Mouse (Mus musculus) megakaryocyte, embryonic 14.5 days (primary cell): Measurements from ENCODE around the gene C1d. TPM values are rescaled to one million over a fixed set of nuclear protein-coding genes. Genes with fewer than 3 reads are reported as not detected.
"Not testable (repeated sequence)": the region's sequence is repeated elsewhere in the genome, so short reads cannot be mapped to it uniquely, and the experiment has no call there.

Source experiments
- H3K27me3 ChIP-seq: replicated peaks from 2 replicates; pipeline ENCODE3; 2012; ENCODE audit warnings: inconsistent platforms
- H3K36me3 ChIP-seq: replicated peaks from 2 replicates; pipeline ENCODE3; 2012; ENCODE audit warnings: low read length, inconsistent platforms, mixed read lengths
- H3K4me1 ChIP-seq: 2 replicates; pipeline ENCODE4 v1.6.1; 2012; ENCODE audit warnings: inconsistent platforms
- H3K4me3 ChIP-seq: replicated peaks from 2 replicates; pipeline ENCODE3; 2012; ENCODE audit warnings: moderate library complexity, mild to moderate bottlenecking, inconsistent platforms
- H3K9me3 ChIP-seq: 2 replicates; pipeline ENCODE4 v1.6.1; 2012; ENCODE audit warnings: inconsistent platforms
- FLI1 ChIP-seq: IDR thresholded peaks from 2 replicates; pipeline ENCODE4 v1.6.1; 2012; ENCODE audit warnings: low read length, inconsistent platforms, mixed read lengths
- GATA1 ChIP-seq: IDR thresholded peaks from 3 replicates; pipeline ENCODE4 v1.6.1; 2012; ENCODE audit warnings: mixed read lengths, low read length, inconsistent platforms, borderline replicate concordance
- polyA plus RNA-seq: library from polyadenylated mRNA; stranded (reverse); fragments of >175 nt; gene quantifications from 2 replicates; pipeline ENCODE4 v1.2.3, GENCODE M21; 2012; ENCODE audit warnings: low replicate concordance; ENCODE audit not compliant: insufficient read depth

C1d gene
- 2.2 TPM in 1 of 2 replicates, not detected in the other for polyA plus RNA-seq

- peaks cover 29% of the 10 kb centered on the region for H3K4me1 ChIP-seq
- peak within 1 kb of the TSS; percentile 95 for H3K4me3 ChIP-seq
- peaks cover 8% of the 10 kb centered on the region for H3K36me3 ChIP-seq
- TF ChIP-seq GATA1, result no peak
- TF ChIP-seq FLI1, result no peak
- H3K27me3 ChIP-seq, result no peaks in the 10 kb centered on the region
- H3K9me3 ChIP-seq, result no peaks in the 10 kb centered on the region
Measured at GRCm38 (mm10) chr11:17257443-17257842, at the start of gene C1d. Gene C1d (plus strand): TSS chr11:17257579.

- peaks cover 47% of the 10 kb centered on the region for H3K4me1 ChIP-seq
- peaks cover 43% of the 10 kb centered on the region for H3K36me3 ChIP-seq
- no peaks in the 10 kb centered on the region for H3K9me3 ChIP-seq
- H3K4me3 ChIP-seq, result peak within 1 kb of the TSS; percentile 97
- H3K27me3 ChIP-seq, result no peaks in the 10 kb centered on the region
- no peak for TF ChIP-seq GATA1
- TF ChIP-seq FLI1, result no peak
Measured at GRCm38 (mm10) chr11:17211258-17212140, 45.9 kb upstream of the C1d start, which contains the start of gene Pno1. Gene Pno1 (minus strand): TSS chr11:17211568.

GRCm38 (mm10) chr11:17212141-17212495, 45.3 kb upstream of the C1d start:
- no peak for TF ChIP-seq GATA1
- no peak for TF ChIP-seq FLI1
- Histone ChIP-seq H3K27me3 (no peaks in the 10 kb centered on the region), H3K4me3 (peak overlapping the region; percentile 97), H3K4me1 (peaks cover 48% of the 10 kb centered on the region), H3K9me3 (no peaks in the 10 kb centered on the region), H3K36me3 (peaks cover 39% of the 10 kb centered on the region)

GRCm38 (mm10) chr11:17212903-17213509, 44.4 kb upstream of the C1d start:
- Histone ChIP-seq H3K4me3 (peak overlapping the region; percentile 97), H3K27me3 (no peaks in the 10 kb centered on the region), H3K9me3 (no peaks in the 10 kb centered on the region), H3K4me1 (peaks cover 48% of the 10 kb centered on the region), H3K36me3 (peaks cover 33% of the 10 kb centered on the region)
- no peak for TF ChIP-seq FLI1
- TF ChIP-seq GATA1, result no peak

- Histone ChIP-seq H3K4me1 (peaks cover 38% of the 10 kb centered on the region), H3K9me3 (no peaks in the 10 kb centered on the region), H3K27me3 (no peaks in the 10 kb centered on the region), H3K4me3 (no peak overlapping the region), H3K36me3 (peaks cover 34% of the 10 kb centered on the region)
- TF ChIP-seq GATA1 (no peak), FLI1 (no peak)
Measured at GRCm38 (mm10) chr11:17215475-17215874, 41.9 kb upstream of the C1d start.

DNA sequence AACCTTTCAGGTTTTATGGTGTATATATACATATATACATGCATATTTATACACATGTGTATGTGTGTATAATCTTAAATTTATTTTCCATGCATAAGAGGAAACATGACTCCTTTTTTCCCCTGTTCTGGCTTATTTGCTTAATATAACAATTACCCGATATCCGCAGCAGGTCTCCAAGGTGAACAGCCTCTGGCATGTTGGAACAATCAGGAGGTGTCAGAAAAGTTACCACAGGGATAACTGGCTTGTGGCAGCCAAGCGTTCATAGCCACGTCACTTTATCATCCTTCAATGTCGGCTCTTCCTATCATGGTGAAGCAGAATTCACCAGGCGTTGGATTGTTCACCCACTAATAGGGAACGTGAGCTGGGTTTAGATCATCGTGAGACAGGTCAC, 36.3 kb upstream of the C1d start:
- H3K9me3 ChIP-seq, result no peaks in the 10 kb centered on the region
- peaks cover 74% of the 10 kb centered on the region for H3K36me3 ChIP-seq

GRCm38 (mm10) chr11:17232792-17233191, 24.6 kb upstream of the C1d start:
- H3K4me1 ChIP-seq, result peaks cover 42% of the 10 kb centered on the region
- no peak overlapping the region for H3K4me3 ChIP-seq
- TF ChIP-seq GATA1 (no peak), FLI1 (no peak)
- H3K27me3 ChIP-seq, result no peaks in the 10 kb centered on the region
- peaks cover 68% of the 10 kb centered on the region for H3K36me3 ChIP-seq
- no peaks in the 10 kb centered on the region for H3K9me3 ChIP-seq

More for the DNA sequence above, 36.3 kb upstream of the C1d start:
- no peaks in the 10 kb centered on the region for H3K27me3 ChIP-seq
- H3K4me3 ChIP-seq, result no peak overlapping the region
- peaks cover 5% of the 10 kb centered on the region; the same call in 1 of the 2 replicates for H3K4me1 ChIP-seq
- no peak for TF ChIP-seq FLI1
- no peak for TF ChIP-seq GATA1

GRCm38 (mm10) chr11:17236449-17237037, 20.8 kb upstream of the C1d start:
- H3K9me3 ChIP-seq, result no peaks in the 10 kb centered on the region
- peaks cover 51% of the 10 kb centered on the region for H3K4me1 ChIP-seq
- no peaks in the 10 kb centered on the region for H3K27me3 ChIP-seq
- peaks cover 39% of the 10 kb centered on the region for H3K36me3 ChIP-seq
- peak overlapping the region; percentile 71 for H3K4me3 ChIP-seq
- no peak for TF ChIP-seq FLI1
- peak; percentile 17; the same call in 1 of the 3 replicates for TF ChIP-seq GATA1

DNA sequence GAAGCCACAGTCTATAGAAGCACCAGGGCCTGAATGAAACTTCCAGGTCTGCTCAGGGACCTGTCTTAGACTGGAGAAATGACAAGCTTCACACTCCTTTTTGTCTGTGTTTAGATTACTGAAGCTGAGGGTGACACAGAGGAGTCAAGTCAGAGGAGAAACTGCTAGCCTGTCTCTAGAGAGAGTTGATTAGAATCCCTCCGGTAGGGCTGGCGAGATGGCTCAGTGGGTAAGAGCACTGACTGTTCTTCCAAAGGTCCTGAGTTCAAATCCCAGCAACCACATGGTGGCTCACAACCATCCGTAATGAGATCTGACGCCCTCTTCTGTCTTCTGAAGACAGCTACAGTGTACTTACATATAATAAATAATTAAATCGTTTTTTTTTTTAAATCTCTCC, 18.8 kb upstream of the C1d start:
- Histone ChIP-seq H3K4me1 (peaks cover 43% of the 10 kb centered on the region), H3K36me3 (peaks cover 21% of the 10 kb centered on the region)
- H3K27me3 ChIP-seq, H3K9me3 ChIP-seq, H3K4me3 ChIP-seq: not testable (repeated sequence)

GRCm38 (mm10) chr11:17248715-17249114, 8.7 kb upstream of the C1d start:
- H3K27me3 ChIP-seq, result no peaks in the 10 kb centered on the region
- H3K4me3 ChIP-seq, result no peak overlapping the region
- peaks cover 4% of the 10 kb centered on the region for H3K36me3 ChIP-seq
- H3K9me3 ChIP-seq, result no peaks in the 10 kb centered on the region
- TF ChIP-seq GATA1 (no peak), FLI1 (no peak)
- H3K4me1 ChIP-seq, result peaks cover 11% of the 10 kb centered on the region
